Mouse (Mus musculus) midbrain, embryonic 12.5 days (tissue): ENCODE data around the gene Musk. TPM values are rescaled to one million over a fixed set of nuclear protein-coding genes. Genes with fewer than 3 reads are reported as not detected.

Source experiments
- ATAC-seq: fragments of 200-750 bp; cut with Nextera tagmentation; 2 replicates; pipeline ENCODE4 v1.8.0; 2017; ENCODE audit warnings: low read depth, moderate TSS enrichment, moderate library complexity; ENCODE audit not compliant: low FRiP score
- H3K27ac ChIP-seq: fragments of 300-500 bp; sonication (generic); replicated peaks from 2 replicates; pipeline ENCODE4 v1.5.1; 2016; ENCODE audit warnings: mild to moderate bottlenecking
- H3K27me3 ChIP-seq: fragments of 300-500 bp; sonication (generic); 2 replicates; pipeline ENCODE4 v1.6.1; 2016; ENCODE audit warnings: mild to moderate bottlenecking
- H3K36me3 ChIP-seq: fragments of 300-500 bp; sonication (generic); 2 replicates; pipeline ENCODE4 v1.6.1; 2016
- H3K4me1 ChIP-seq: fragments of 300-500 bp; sonication (generic); 2 replicates; pipeline ENCODE4 v1.6.1; 2016
- H3K4me2 ChIP-seq: fragments of 300-500 bp; sonication (generic); replicated peaks from 2 replicates; pipeline ENCODE4 v1.6.1; 2016; ENCODE audit warnings: mild to moderate bottlenecking, moderate library complexity
- H3K4me3 ChIP-seq: fragments of 300-500 bp; sonication (generic); 2 replicates; pipeline ENCODE4 v1.5.1; 2016; ENCODE audit warnings: mild to moderate bottlenecking
- H3K9ac ChIP-seq: fragments of 300-500 bp; sonication (generic); replicated peaks from 2 replicates; pipeline ENCODE4 v1.6.1; 2016; ENCODE audit warnings: mild to moderate bottlenecking, moderate library complexity
- H3K9me3 ChIP-seq: fragments of 300-500 bp; sonication (generic); 2 replicates; pipeline ENCODE4 v1.6.1; 2016; ENCODE audit warnings: mild to moderate bottlenecking
- WGBS: fragments of 180-500 bp; shearing (Covaris S2); methylation state at CpG from one replicate; pipeline ENCODE4 v1.1.7; 2016; 5-methylcytosine and 5-hydroxymethylcytosine counted together
- polyA plus RNA-seq: library from polyadenylated mRNA; unstranded; fragments of >200 nt; fragmentation: Nextera tagmentation; extraction: Ambion mirVana; gene quantifications from 2 replicates; pipeline ENCODE4 v1.2.1, GENCODE M21; 2016

Gene Musk
- polyA plus RNA-seq, 1 experiment from 2014 or later = not detected

DNA sequence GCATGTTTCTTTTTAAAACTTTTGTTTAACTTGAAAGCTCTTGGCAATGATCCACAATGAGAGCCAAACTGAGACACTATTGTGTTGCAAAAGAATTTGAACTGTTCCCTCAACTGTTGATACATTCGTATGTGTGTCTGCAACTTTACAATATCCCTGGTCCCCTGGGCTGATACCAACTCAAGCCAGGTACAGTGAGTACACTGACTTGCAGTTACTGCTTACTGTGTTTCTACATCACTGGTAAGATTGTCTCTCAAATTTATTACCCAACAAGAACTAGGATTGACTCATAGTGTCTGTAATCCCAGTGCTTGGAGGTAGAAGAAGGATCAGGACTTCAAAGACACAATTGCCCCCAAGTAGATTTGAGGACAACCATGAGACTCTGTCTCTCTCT lies 85.3 kb downstream of the Musk start:
- ATAC-seq = no peak
- 95% methylated on average over 1 of the region's 1 CpGs for WGBS

DNA sequence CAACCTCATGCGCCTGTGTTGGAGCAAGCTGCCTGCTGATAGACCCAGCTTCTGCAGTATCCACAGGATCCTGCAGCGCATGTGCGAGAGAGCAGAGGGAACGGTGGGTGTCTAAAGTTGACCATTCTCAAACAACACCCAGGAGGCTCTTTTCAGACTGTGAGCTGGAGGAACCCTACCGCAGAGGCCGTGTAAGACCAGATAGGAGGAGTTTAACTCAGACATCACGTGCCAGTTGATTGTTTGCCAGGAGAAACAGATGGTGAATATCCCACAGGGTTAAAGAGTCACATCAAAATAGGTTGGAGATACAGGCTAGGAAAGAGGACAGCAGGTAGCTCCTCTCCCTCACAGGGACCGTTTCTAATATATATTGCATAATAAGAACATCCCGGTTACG lies 87.8 kb downstream of the Musk start:
- ATAC-seq = no peak
- Histone ChIP-seq H3K27ac (no peak overlapping the region), H3K4me2 (no peak overlapping the region), H3K27me3 (no peaks in the 10 kb centered on the region), H3K4me1 (no peaks in the 10 kb centered on the region), H3K9me3 (no peaks in the 10 kb centered on the region), H3K4me3 (no peak overlapping the region), H3K36me3 (no peaks in the 10 kb centered on the region), H3K9ac (no peak overlapping the region)
- WGBS = 91% methylated on average over 10 of the region's 10 CpGs

More for the DNA sequence above, 85.3 kb downstream of the Musk start:
- Histone ChIP-seq H3K4me2 (no peak overlapping the region), H3K4me1 (no peaks in the 10 kb centered on the region), H3K4me3 (no peak overlapping the region), H3K36me3 (no peaks in the 10 kb centered on the region), H3K27me3 (no peaks in the 10 kb centered on the region), H3K9me3 (no peaks in the 10 kb centered on the region), H3K9ac (no peak overlapping the region), H3K27ac (no peak overlapping the region)

DNA sequence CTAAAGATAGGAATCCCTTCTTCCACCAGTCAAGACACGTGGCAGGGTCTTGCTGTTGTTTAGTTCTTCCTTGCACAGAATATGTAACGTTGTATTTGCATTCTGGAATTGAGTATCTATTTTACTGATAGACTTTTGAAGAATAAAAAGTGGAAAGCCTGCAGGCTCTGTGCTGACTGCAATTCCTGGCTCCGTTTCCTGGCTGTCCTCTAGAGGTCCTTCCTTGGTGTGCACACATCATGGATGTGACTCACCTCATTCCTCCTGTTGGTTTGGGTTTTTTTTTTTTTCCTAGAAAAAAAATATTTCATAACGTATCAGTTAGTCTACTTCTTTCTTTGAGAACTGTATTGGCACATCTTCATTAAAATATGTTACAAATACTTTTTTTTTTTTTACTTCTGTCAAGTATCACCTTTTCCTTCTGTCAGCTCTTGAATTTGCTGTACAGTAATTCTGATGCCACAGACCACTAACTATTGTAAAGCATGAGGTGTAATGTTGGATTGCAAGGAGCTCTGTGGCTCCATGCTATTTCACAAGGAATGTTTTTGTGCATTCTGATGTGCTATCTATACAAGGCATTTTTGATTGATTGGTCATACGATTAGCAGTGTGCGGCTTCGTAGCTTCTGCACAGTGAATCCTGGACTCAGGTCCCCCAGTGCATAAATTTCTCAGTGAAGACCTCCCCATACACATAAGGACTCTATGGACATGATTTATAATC lies 88.5 kb downstream of the Musk start:
- no peaks in the 10 kb centered on the region for H3K4me1 ChIP-seq
- H3K27me3 ChIP-seq = no peaks in the 10 kb centered on the region
- H3K4me3 ChIP-seq = no peak overlapping the region
- no peak overlapping the region for H3K27ac ChIP-seq
- no peaks in the 10 kb centered on the region for H3K9me3 ChIP-seq
- H3K9ac ChIP-seq = no peak overlapping the region
- 87% methylated on average over 7 of the region's 7 CpGs for WGBS
- H3K4me2 ChIP-seq = no peak overlapping the region
- no peak for ATAC-seq
- no peaks in the 10 kb centered on the region for H3K36me3 ChIP-seq

DNA sequence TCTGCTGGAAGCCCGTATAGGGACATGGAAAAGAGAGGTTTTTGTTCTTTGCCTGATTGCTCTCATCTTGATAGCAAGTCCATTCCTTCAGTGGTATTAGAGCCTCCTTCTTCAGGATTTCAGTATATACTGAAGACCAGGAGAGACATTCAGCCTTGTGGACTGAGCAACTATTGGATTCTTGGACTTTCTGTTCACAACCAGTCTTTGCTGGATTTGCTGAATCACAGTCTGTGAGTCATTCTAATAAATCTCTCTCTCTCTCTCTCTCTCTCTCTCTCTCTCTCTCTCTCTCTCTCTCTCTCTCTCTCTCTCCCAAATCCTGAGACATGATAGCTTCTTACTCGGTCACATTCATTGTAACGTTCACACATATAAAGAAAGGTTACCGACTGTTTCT lies 93.4 kb downstream of the Musk start:
- Histone ChIP-seq H3K4me3 (no peak overlapping the region), H3K9ac (no peak overlapping the region), H3K36me3 (no peaks in the 10 kb centered on the region), H3K9me3 (no peaks in the 10 kb centered on the region), H3K4me1 (no peaks in the 10 kb centered on the region), H3K27me3 (no peaks in the 10 kb centered on the region), H3K4me2 (no peak overlapping the region), H3K27ac (no peak overlapping the region)
- 95% methylated on average over 4 of the region's 4 CpGs for WGBS
- no peak for ATAC-seq

DNA sequence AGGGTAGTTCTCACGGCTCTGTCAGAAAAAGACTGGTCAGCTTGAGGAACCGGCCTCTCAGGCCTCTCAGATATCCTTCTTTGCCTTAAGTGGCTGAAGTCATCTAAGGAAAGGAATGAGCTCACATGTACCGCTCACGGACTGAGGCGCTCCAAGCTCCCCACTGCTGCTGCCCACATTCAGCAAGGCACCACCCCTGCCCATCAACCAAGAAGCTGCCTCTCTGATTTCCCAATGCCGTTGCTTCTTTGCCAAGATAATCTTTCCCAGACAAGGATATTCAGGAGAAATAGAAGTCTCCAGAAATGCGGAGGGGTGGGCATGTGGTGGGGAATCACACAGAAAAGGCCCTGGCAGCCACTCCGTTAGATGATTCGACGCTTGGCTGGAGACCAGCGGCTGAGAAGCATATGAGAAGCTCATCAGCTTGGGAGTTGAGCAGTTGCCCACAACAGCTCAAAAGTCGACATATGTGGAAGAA lies 115.1 kb downstream of the Musk start:
- 94% methylated on average over 12 of the region's 12 CpGs for WGBS
- H3K4me1 ChIP-seq = no peaks in the 10 kb centered on the region
- H3K36me3 ChIP-seq = no peaks in the 10 kb centered on the region
- no peaks in the 10 kb centered on the region for H3K27me3 ChIP-seq
- H3K4me2 ChIP-seq = no peak overlapping the region
- H3K4me3 ChIP-seq = no peak overlapping the region
- ATAC-seq = no peak
- no peaks in the 10 kb centered on the region for H3K9me3 ChIP-seq
- H3K9ac ChIP-seq = no peak overlapping the region
- no peak overlapping the region for H3K27ac ChIP-seq

DNA sequence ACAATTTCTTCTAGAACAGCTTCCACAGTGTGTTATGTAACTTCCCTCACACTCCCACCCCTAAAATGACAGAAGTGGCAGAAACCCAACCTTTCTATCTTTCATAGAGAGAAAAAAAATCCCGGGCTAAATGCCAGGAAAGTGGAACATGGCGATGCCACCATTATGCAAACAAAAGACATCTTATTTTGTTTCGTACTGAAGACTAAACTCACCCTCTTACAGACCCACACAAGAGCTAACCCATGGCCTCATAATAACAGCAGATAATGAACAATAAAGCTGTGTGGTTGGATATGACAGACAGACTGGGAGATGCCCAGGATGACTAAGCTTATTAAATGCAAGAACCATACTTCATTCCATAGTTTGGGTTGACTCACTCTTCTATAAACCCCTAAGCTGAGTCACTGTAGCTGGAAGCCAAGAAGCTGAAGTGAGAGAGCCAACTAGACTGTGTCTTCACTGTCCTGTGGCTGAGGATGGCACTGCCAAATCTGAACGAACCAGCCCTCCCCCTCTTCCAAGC lies 116.3 kb downstream of the Musk start:
- H3K4me3 ChIP-seq = no peak overlapping the region
- WGBS = 89% methylated on average over 4 of the region's 4 CpGs
- H3K9ac ChIP-seq = no peak overlapping the region
- no peaks in the 10 kb centered on the region for H3K4me1 ChIP-seq
- no peaks in the 10 kb centered on the region for H3K9me3 ChIP-seq
- H3K4me2 ChIP-seq = no peak overlapping the region
- no peak for ATAC-seq
- no peaks in the 10 kb centered on the region for H3K27me3 ChIP-seq
- H3K36me3 ChIP-seq = no peaks in the 10 kb centered on the region
- no peak overlapping the region for H3K27ac ChIP-seq

DNA sequence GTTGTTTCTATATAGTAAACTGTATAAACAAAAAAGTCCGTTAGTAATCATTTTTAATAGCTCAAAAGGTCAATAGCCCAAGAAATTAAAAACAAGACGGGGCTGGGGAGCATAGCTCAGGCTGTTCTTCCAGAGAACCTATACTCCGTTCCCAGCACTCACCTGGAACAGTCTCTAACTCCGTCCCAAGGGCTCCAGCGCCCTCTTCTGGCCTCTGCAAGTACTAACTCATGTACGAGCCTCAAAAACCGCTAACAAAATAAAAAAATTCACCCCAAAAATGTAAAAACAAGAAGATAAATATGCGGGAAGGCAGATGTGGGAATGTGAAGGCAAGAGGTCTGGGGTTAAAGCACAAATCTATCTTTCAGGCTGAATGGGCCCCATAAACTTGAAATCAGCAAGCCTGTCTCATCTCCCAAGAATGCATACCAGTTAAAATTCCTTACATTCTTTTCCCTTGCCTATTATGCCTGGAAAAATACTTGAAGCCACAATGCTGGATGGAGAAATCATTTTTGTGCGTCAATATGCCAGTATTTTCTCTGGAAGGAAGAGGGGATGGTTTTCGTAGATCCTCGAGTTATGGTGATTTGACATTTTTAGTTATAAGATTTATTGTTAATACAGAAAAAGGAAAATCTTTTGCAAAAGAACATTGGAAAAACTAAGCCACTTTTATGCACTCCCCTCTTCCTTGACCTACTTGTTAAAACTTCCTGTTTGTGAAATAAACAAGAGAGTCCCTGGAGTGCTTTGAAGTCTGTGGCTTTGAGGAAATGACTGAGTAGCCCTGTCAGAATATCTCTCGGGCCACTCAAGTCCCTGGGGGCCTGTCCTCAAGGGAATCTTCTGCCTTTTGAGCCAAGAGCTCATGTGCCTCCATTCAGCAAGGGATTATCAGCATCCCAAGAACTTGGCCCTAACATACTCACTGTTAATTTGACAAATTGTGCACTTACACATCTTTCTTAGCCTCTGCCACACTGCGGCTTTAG lies 127.7 kb downstream of the Musk start:
- Histone ChIP-seq H3K4me3 (no peak overlapping the region), H3K27ac (no peak overlapping the region), H3K4me1 (no peaks in the 10 kb centered on the region), H3K36me3 (no peaks in the 10 kb centered on the region), H3K9ac (no peak overlapping the region), H3K27me3 (no peaks in the 10 kb centered on the region), H3K4me2 (no peak overlapping the region), H3K9me3 (no peaks in the 10 kb centered on the region)
- WGBS = 82% methylated on average over 13 of the region's 13 CpGs
- no peak for ATAC-seq

DNA sequence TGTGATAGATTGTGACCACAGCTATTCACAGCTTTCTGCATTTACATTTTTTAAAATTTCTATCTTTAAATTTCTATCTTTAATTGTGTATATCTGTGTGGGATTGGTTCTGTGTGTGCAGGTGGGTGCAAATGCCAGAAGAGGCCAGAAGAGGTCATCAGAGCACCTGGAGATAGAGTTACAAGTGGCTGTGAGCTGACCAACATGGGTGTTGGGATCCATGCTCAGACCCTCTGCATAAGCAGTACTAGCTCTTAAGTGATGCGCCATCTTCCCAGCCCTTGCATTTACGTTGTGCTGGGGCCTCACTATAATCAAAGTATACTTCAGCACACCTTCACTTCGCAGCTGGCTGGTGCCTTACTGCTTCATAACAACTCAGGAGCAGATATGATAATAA lies 129.8 kb downstream of the Musk start:
- ATAC-seq = no peak
- H3K27me3 ChIP-seq = no peaks in the 10 kb centered on the region

DNA sequence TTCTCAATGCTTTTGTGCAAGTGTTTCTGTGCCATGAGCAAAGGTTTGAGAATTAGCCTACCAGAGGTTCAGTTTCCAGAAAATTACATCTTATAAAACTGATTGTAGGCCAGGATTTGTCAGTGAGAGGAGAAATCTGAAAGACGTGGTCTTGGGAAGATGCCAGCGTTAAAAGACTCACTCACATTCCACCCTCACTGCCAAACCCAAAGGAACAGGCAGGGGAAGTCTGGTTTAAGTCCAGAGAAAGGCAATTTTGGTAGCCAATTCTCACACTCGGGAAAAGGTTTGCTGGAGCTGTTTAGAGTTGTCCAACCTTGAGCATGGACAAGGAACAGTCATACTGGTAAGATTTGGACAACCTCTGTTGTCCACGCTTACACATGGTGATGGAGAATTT lies 131.6 kb downstream of the Musk start:
- H3K4me1 ChIP-seq = no peaks in the 10 kb centered on the region
- no peak for ATAC-seq
- no peaks in the 10 kb centered on the region for H3K9me3 ChIP-seq
- H3K27ac ChIP-seq = no peak overlapping the region
- H3K4me3 ChIP-seq = no peak overlapping the region
- no peak overlapping the region for H3K4me2 ChIP-seq
- no peaks in the 10 kb centered on the region for H3K36me3 ChIP-seq
- no peaks in the 10 kb centered on the region for H3K27me3 ChIP-seq
- no peak overlapping the region for H3K9ac ChIP-seq
- 87% methylated on average over 4 of the region's 4 CpGs for WGBS

More for the DNA sequence above, 129.8 kb downstream of the Musk start:
- no peak overlapping the region for H3K4me3 ChIP-seq
- 89% methylated on average over 3 of the region's 3 CpGs for WGBS
- H3K4me1 ChIP-seq = no peaks in the 10 kb centered on the region
- H3K27ac ChIP-seq = no peak overlapping the region
- H3K36me3 ChIP-seq = no peaks in the 10 kb centered on the region
- no peak overlapping the region for H3K9ac ChIP-seq
- no peak overlapping the region for H3K4me2 ChIP-seq
- H3K9me3 ChIP-seq = no peaks in the 10 kb centered on the region

DNA sequence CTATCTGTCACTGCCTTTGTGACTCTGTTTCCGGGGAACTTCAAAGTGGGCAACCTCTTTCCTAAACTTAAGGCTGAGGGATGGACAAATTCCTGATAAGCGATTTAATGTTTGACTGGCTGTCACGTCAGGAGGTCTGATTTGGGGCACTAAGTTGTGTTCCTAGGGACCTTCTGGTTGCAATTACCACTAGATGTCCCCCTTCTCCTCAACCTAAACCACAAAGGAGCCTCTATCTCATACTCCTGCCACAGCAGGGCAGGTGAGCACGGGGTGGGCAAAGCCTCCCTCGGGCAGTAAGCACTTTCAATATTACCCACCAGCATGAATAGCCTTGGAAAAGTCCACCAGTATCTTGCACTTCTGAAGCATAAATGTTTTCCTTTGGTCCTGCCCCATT lies 133.5 kb downstream of the Musk start:
- Histone ChIP-seq H3K4me3 (no peak overlapping the region), H3K36me3 (no peaks in the 10 kb centered on the region), H3K27me3 (no peaks in the 10 kb centered on the region), H3K4me1 (no peaks in the 10 kb centered on the region), H3K27ac (no peak overlapping the region), H3K9ac (no peak overlapping the region), H3K4me2 (no peak overlapping the region), H3K9me3 (no peaks in the 10 kb centered on the region)
- WGBS = 54% methylated on average over 5 of the region's 5 CpGs
- no peak for ATAC-seq

DNA sequence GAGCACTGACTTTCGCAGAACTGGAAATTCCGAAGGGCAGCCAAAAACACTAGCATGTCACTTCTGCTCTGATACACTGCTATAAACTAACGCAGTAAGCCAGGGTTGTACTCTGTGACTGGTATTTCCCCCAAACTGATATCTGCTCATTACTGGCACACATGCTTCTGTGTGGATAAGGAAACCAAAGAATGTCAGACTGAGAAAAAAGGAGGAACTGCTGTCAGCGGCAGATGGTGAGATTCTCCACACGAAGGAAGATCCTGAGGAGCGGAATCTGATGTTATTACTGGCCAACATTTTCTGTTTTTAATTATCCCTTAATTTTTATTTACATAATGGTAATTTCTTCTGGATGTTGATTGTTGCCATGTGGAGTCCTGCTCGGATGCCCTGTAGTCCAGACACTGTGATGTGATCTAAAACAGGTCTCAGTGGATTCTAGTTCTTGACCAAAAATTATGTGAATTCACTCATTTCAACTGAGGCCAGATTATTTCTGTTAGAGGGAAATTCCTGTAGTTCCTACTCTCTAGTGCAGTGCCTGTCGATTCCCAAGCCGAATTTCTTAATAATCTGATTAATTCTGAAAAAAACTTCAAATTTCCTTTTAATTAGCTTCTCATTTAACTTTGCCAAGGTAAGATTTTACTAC lies 137.6 kb downstream of the Musk start:
- H3K4me2 ChIP-seq = no peak overlapping the region
- H3K9me3 ChIP-seq = no peaks in the 10 kb centered on the region
- no peak for ATAC-seq
- H3K27me3 ChIP-seq = no peaks in the 10 kb centered on the region
- H3K4me3 ChIP-seq = no peak overlapping the region
- no peak overlapping the region for H3K27ac ChIP-seq
- no peak overlapping the region for H3K9ac ChIP-seq
- no peaks in the 10 kb centered on the region for H3K4me1 ChIP-seq
- H3K36me3 ChIP-seq = no peaks in the 10 kb centered on the region
- WGBS = 80% methylated on average over 9 of the region's 9 CpGs
